1 mouse cellular context compared by ENCODE assay signal in genomic region chr7:102208806-102209363, GRCm38 (mm10).
A peak's percentile ranks its signal among the peaks of the same experiment; 100 is the strongest.
TF ChIP-seq lines count a peak whose summit lies in the region.

No protein-coding gene starts in this region.

TF ChIP-seq in ES-E14, 5 proteins besides CTCF, POLR2A, EP300 and RAD21:
- no peak for TF ChIP-seq CHD2 (IDR thresholded peaks at IDR 0.05; ENCODE audit: low read depth, low read length)
- peak; percentile 78; the same call in 1 of the 2 replicates for TF ChIP-seq ZNF384 (IDR thresholded peaks at IDR 0.05; ENCODE audit: low read depth, low read length)
- TF ChIP-seq HCFC1 (IDR thresholded peaks at IDR 0.05; ENCODE audit: borderline replicate concordance, insufficient read depth, low read length) = no peak
